Mouse (Mus musculus) heart, postnatal 36 days (tissue): ENCODE measurements around the gene Lmo4. TPM values are rescaled to one million over a fixed set of nuclear protein-coding genes. Genes with fewer than 3 reads are reported as not detected.

ENCODE experiments used
- DNase-seq, 2 experiments: peaks; one replicate each; pipeline ENCODE4 v3.0.0; 2021 to 2022
- intact Hi-C: fragments of 180-260 bp; cut with DNase I; formaldehyde crosslinking; loops from one replicate; pipeline ENCODE4 v1.15.1; 2025
- total RNA-seq, 2 experiments: library from RNA; stranded (reverse); gene quantifications; 2 replicates each; pipeline ENCODE4 v1.2.3; 2021

Lmo4 gene
- total RNA-seq, result 10 to 100 TPM; 31.4 to 34.5 TPM

DNA sequence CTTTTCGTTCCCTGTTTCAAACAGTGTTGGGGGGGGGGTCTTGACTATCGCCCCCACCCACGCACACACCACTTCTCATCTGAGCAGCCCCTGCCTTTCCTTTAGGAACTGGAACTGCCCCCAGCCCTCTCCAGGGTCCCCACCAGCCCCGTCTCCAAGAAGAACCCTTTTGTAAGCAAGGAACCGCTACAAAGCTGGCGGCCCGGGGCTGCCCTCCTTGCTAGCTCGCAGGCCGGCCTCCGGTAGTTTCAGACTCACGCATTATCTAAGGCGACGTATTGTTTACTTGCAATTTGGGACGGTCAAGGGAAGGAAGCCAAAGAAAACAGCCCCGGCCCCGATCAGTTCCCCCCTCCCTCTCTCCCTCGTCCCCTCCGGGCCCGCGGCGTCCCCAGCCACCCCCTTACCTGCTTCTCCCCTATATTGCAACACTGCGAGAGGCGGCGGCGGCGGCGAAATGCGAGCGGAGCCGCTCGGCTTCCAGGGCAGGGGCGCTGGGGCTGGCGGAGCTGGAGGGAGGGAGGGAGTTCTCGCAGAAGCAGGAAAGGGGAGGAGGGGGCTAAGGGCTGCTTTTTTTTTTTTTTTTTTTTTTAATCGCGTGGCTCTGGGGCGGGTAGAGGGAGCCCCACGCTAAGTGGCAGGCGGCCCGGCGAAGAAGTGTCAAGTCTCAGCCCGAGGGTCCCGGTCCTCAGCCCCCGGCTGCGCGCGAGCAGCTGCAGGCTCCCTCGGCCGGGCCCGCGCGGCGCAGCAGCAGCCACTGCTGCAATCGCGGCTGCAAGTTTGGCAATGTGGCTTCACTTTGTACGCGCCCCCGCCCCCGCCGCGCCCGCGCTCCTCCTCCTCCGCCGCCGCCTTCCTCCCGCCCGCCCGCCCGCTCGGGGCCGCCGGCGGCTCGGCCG, at the start of gene Lmo4:
Gene Lmo4, minus strand, starts transcription at position 808 of the 899 bp plus-strand sequence.
- peak; percentile 89 to 93 for DNase-seq
- intact Hi-C loops, result loop anchor here (5.0 kb wide), 3 partner anchors 368 to 913 kb away; partner anchors contain the start of genes Hs2st1, Odf2l and Selenof

GRCm38 (mm10) chr3:144254281-144254680, 49.3 kb upstream of the Lmo4 start:
- intact Hi-C loops, result no loop called here
- no peak for DNase-seq

DNA sequence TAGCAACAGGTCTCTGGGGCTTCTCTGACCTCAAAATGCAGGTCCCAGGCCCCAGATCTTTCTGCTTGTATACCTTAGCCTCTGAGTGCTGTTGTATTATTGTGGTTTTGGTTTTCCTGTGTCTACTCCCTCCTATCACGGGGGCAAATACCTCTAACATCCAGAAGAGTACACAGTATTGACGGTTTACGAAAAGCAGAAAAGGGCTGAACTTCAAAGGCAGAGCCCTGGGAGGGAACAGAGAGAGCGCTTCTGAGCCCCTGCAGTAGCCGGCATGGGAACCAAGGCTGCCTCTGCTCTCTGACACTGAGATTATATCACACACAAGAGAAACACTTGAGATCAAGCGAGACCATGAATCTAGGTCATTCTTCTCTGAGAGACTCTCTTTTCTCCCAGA, 48.0 kb upstream of the Lmo4 start:
- no peak for DNase-seq
- intact Hi-C loops, result no loop called here

GRCm38 (mm10) chr3:144252109-144252508, 47.1 kb upstream of the Lmo4 start:
- intact Hi-C loops, result no loop called here
- DNase-seq, result no peak

- DNase-seq, result peak; percentile 69 to 80
- intact Hi-C loops, result loop anchor here (1.0 to 10.0 kb wide), 2 partner anchors 644 to 737 kb away; no protein-coding TSS in a partner anchor
Observed at GRCm38 (mm10) chr3:144242025-144242673, 37.1 kb upstream of the Lmo4 start.

DNA sequence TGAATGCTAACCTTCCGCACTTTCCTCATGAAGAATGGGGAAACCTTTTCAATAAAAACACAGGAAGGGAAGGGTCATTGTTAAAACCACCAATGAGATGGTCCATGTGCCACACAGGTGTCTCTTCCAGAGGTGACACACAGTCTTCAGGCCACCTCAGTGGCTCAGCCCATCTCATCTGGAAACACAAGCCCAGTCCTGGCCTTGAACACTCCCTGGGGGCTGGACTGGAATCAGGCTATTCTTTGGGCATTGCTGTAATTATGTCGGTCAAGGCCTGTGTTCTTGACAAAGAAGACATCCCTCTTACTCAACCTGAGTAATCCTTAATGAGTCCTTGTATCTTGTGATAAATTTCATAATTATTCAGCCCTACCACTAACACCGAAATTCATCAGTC, 36.1 kb upstream of the Lmo4 start:
- DNase-seq, result no peak
- intact Hi-C loops, result loop anchor here (10.0 kb wide), 1 partner anchor 736 kb away; no protein-coding TSS in a partner anchor

DNA sequence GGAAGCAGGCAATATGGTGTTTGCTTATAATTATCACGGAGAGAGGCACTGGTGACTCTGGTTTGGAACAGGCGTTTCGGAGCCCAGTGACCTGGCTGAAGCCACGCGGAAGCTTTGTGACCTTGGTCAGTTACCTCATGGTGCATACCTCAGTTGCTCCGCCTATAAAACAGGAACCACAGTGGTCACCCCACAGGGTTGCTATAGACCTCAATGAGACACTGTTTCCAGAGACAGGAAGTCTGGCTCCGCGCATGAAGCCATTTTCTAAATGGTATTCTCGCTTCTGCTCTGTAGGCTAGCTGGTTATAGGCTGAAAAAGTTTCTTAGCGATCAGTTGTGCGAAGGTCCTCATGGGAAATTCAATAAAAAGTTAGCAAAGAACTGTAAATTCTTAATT, 33.5 kb upstream of the Lmo4 start:
- intact Hi-C loops, result no loop called here
- DNase-seq, result no peak

DNA sequence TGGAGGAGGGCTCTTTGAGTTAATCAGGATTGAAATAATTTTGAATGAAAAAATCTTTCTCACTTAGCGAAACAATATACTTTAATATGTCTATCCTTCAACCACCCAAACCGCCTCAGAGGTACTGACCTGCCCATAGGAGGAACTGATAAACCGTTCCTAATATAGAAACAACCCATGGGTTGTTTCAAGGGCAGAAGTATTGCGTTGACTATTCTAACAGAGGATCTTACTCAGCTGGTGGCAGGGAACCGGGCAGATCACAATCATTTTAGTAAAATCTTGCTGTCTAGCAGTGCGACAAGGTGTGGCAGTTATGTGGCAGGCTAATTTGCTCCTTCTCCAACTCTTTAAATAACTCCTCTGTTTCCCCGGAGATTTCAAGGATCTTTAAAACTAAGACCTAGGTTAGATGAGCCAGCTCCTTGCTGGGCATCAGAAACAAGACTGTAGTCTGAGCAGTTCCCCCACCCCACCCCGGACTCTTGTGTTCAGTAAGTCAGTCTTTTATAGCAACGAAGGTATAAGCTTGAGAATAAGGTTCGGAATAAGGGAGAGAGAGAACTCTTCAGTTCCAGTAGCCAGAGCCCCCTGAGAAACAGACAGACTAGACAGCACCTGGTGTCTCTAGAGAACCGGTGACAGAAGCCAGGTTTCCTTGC, 27.5 kb upstream of the Lmo4 start:
- intact Hi-C loops, result no loop called here

GRCm38 (mm10) chr3:144231931-144232330, 26.9 kb upstream of the Lmo4 start:
- DNase-seq, result no peak

More for the DNA sequence above, 27.5 kb upstream of the Lmo4 start:
- DNase-seq, result no peak

DNA sequence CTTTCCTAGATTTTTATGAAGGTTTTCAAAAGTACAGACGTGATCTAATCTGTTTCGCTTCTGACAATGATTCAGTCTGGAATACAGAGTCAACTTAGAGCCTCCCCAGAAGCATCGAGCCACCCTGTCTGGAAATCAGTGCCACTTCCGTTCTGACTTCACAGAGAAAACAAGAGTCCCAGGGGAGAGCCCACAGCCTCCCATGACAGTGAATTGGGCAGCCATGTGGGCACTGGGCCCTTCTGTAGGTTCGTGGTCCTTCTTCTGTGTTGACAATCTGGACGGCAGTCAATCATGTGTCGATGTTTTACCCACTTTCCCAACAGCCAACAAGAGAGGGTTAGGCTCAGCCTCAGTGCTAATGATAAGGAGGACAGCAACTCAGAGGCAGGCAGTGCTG, 26.4 kb upstream of the Lmo4 start:
- DNase-seq, result no peak
- intact Hi-C loops, result no loop called here

More at GRCm38 (mm10) chr3:144231931-144232330, 26.9 kb upstream of the Lmo4 start:
- intact Hi-C loops, result no loop called here

DNA sequence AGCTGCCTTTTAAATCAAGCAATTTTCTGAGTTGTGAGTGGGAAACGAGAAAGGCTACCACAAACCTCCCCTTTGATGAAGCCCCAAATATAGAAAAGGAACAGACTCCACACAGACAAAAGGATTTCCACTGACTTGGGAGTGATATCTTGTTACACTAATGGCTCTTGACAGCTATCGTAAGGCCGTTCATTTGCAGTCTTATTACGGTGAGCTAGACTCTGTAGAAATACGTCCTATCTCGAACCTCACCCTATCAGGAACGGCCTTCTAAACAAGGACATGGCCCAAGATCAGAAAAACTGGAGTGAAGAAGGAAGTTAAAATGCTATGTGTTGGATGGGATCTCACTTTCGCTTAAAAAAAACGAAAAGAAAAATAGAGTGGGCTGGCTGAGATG, 25.0 kb upstream of the Lmo4 start:
- intact Hi-C loops, result no loop called here

GRCm38 (mm10) chr3:144229312-144229711, 24.3 kb upstream of the Lmo4 start:
- intact Hi-C loops, result no loop called here
- no peak for DNase-seq

More for the DNA sequence above, 25.0 kb upstream of the Lmo4 start:
- no peak for DNase-seq

DNA sequence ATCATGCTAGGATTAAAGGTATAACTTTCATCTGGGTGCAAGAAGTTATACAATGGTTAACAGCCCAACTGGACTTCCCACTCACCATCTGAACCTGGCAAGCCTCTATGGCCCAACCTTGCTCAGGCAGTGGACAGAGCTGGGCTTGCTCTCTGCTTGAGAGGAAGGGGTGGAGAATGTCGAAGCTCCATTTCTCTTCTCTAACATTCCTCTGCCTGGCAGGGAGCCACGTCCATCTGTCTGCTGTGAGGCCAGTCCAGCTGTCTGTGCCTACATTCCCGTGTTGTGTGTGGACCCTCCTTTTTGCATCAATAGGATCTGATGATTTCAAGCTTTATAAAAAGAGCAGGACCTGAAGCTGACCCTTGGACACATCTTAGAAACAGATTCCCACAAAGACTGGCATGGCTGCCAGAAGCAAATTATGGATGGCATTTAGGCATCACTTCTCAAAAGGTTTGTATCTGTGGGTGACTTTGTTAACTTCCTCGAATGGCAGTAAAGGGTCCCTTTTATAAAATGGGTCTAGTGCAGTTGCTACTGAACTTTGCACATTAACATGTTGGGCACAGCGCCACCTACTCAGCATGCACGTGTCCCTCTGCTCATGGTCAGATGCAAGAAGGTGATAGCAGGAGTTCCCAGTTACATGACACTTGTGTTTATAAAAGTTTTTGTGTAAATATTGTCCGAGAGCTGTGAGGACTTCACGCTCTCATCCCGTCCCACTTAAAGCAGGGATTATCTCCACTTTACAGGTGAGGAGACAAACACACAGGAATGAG, 20.6 kb upstream of the Lmo4 start:
- intact Hi-C loops, result no loop called here
- DNase-seq, result no peak

- intact Hi-C loops, result no loop called here
- no peak for DNase-seq
Observed at GRCm38 (mm10) chr3:144224594-144224993, 19.6 kb upstream of the Lmo4 start.

DNA sequence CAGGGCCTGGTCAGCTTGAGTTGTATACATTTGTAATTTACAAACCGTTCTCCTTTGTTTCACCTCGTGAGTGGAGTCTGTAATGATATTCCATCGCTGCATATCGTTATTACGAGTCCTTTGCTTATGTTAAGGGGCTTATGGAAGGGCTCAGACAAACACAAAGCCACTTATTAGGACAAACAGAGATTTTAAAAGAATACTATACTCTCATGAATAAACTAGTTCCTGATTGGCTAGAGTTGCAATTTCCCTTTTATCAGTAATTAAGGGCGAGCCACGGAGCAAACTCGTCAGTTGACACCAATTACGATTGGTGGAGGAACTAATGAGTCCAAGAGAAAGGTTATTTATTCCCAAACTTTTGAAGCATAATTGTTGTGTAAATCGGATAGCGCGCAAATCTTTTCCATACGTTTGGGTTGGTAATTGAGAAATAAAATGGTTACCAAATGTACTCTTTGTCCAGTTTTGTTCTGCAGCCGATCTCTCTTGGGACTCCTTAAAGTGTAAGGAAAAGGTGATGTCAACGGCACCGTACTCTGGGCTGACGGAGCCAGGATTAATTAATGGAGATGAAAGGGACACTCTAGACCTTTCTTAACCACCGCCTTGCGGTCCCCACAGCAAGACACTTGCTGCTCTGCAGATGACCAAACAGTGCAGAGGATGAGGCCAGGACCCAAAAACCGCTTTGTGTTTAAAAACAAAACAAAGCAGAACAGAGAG, 18.5 kb upstream of the Lmo4 start:
- intact Hi-C loops, result no loop called here
- DNase-seq, result no peak

DNA sequence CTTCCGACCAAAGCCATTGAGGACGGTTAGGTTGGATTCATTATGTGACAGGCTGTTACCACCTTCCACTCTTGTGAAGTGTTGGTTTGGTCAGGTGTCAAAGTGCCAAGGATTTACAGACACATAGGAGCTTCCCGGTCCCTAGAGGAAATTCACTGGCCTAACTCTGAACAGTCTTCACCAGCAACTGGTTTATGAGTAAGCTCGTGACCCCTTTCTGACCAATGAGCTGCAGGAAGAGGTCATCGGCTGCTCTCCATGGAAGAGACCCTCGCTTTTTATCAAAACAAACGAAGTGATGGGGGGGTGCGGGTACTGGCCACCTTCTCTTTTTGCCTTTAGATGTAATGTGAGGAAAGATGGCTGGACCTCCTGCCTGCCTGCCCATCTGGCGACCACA, 17.4 kb upstream of the Lmo4 start:
- DNase-seq, result no peak
- intact Hi-C loops, result no loop called here

DNA sequence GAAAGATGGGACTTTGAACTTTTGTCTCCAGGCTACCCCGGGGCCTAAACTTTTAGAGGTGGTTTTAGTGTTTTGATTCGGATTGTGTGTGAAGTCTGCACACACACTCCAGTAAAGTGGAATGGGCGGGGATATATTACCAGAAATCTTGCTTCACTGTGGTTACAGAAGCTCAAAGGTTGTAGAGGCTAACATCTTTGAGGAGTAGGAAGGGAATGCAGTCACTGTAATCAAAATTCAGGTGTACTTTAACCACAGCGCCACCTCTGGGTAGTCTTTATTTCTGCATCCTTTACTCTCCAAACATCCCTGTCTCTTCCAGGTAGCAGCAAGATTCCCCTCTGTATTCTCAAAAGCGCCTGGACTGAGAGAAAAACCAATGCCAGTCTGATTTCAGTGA, 2.5 kb upstream of the Lmo4 start:
- DNase-seq, result peak; percentile 57 to 70

DNA sequence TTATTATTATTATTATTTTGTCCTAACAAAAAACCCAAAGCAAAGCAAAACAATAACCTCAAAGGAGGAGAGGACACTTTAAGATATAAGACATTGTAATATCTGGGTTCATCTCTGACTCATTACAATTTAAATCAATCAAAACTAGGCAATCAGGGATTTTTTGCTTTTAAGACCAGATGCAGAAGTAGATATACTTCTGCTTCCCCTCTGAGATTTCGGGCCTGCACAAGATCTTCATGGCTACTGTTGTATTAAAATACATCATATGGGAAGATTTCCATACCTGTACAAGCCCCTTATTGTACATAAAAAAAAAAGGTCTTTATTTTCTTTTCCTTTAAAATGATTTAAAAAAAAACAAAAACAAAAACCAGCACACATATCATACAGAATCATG, 1.9 kb upstream of the Lmo4 start:
- intact Hi-C loops, result loop anchor here (1.0 to 5.0 kb wide), 2 partner anchors 608 to 910 kb away; partner anchors contain the start of gene Odf2l
- no peak for DNase-seq

More for the DNA sequence above, 2.5 kb upstream of the Lmo4 start:
- intact Hi-C loops, result loop anchor here (1.0 to 5.0 kb wide), 2 partner anchors 608 to 910 kb away; partner anchors contain the start of gene Odf2l

DNA sequence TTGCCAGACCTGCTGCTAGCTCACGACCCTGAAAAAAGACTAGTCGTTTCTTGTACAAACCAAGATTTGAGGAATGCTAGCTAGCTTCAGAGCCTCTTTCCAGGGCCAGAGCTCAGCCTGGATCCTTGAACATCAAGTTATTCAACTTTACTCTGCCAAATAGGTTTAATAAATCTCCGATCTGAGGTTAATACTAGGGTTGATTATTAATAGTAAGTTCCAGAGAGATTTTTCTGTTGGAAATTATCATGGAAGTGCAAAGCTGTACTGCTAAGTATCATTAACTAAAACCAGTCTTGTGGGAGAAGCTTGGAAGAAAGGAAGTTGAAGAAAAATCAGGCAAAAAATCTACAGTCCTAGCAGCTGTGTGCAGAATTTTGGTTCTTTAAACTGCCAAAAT, 1.2 kb upstream of the Lmo4 start:
- intact Hi-C loops, result loop anchor here (5.0 kb wide), 1 partner anchor 911 kb away; the partner anchor contains the start of gene Odf2l
- DNase-seq, result no peak
